Mouse (Mus musculus) right cerebral cortex, adult 2 months (tissue): ENCODE measurements around the gene Ccdc172.

Source experiments
- DNase-seq, 2 experiments: peaks; one replicate each; pipeline ENCODE4 v3.0.0; 2021 to 2022; ENCODE audit warnings: low spot score in 2 of 2

Ccdc172 gene

GRCm38 (mm10) chr19:58511818-58512217 lies at the start of gene Ccdc172:
TSS of gene Ccdc172 (plus strand) at chr19:58511993.
- no peak for DNase-seq

- DNase-seq = no peak
Measured at GRCm38 (mm10) chr19:58463755-58464154, 48.0 kb upstream of the Ccdc172 start.

- no peak for DNase-seq
Measured at GRCm38 (mm10) chr19:58468331-58468730, 43.5 kb upstream of the Ccdc172 start.

GRCm38 (mm10) chr19:58469421-58469820 lies 42.4 kb upstream of the Ccdc172 start:
- peak; percentile 95 for DNase-seq

GRCm38 (mm10) chr19:58474251-58474650 lies 37.5 kb upstream of the Ccdc172 start:
- no peak for DNase-seq

- DNase-seq = no peak
Measured at GRCm38 (mm10) chr19:58482373-58482977, 29.3 kb upstream of the Ccdc172 start.

- no peak for DNase-seq
Measured at GRCm38 (mm10) chr19:58486686-58487085, 25.1 kb upstream of the Ccdc172 start.

- no peak for DNase-seq
Measured at GRCm38 (mm10) chr19:58497106-58497505, 14.7 kb upstream of the Ccdc172 start.

GRCm38 (mm10) chr19:58499420-58499966 lies 12.3 kb upstream of the Ccdc172 start:
- no peak for DNase-seq

GRCm38 (mm10) chr19:58500049-58500448 lies 11.7 kb upstream of the Ccdc172 start:
- no peak for DNase-seq

- peak; percentile 22 to 31 for DNase-seq
Measured at GRCm38 (mm10) chr19:58521696-58522095, 9.9 kb downstream of the Ccdc172 start.

- DNase-seq = peak; percentile 31 to 52
Measured at GRCm38 (mm10) chr19:58523736-58524394, 12.1 kb downstream of the Ccdc172 start.

- no peak for DNase-seq
Measured at GRCm38 (mm10) chr19:58525457-58526239, 13.9 kb downstream of the Ccdc172 start.

- DNase-seq = no peak
Measured at GRCm38 (mm10) chr19:58533077-58533476, 21.3 kb downstream of the Ccdc172 start.

GRCm38 (mm10) chr19:58536691-58537090 lies 24.9 kb downstream of the Ccdc172 start:
- peak; percentile 63 to 73 for DNase-seq

GRCm38 (mm10) chr19:58540396-58540795 lies 28.6 kb downstream of the Ccdc172 start:
- DNase-seq = no peak

- DNase-seq = no peak
Measured at GRCm38 (mm10) chr19:58548367-58548766, 36.6 kb downstream of the Ccdc172 start.

- no peak for DNase-seq
Measured at GRCm38 (mm10) chr19:58550489-58550888, 38.7 kb downstream of the Ccdc172 start.

GRCm38 (mm10) chr19:58550916-58551315 lies 39.1 kb downstream of the Ccdc172 start:
- DNase-seq = no peak

- DNase-seq = no peak
Measured at GRCm38 (mm10) chr19:58554974-58555373, 43.2 kb downstream of the Ccdc172 start.

- peak; percentile 54 to 66 for DNase-seq
Measured at GRCm38 (mm10) chr19:58558352-58558751, 46.6 kb downstream of the Ccdc172 start.

- DNase-seq = no peak
Measured at GRCm38 (mm10) chr19:58562301-58562815, 50.6 kb downstream of the Ccdc172 start.
